Mouse (Mus musculus): ENCODE data around the gene Sbno2.
"Not testable (repeated sequence)": the region's sequence is repeated elsewhere in the genome, so short reads cannot be mapped to it uniquely, and the experiment has no call there.

The Sbno2 gene

DNA sequence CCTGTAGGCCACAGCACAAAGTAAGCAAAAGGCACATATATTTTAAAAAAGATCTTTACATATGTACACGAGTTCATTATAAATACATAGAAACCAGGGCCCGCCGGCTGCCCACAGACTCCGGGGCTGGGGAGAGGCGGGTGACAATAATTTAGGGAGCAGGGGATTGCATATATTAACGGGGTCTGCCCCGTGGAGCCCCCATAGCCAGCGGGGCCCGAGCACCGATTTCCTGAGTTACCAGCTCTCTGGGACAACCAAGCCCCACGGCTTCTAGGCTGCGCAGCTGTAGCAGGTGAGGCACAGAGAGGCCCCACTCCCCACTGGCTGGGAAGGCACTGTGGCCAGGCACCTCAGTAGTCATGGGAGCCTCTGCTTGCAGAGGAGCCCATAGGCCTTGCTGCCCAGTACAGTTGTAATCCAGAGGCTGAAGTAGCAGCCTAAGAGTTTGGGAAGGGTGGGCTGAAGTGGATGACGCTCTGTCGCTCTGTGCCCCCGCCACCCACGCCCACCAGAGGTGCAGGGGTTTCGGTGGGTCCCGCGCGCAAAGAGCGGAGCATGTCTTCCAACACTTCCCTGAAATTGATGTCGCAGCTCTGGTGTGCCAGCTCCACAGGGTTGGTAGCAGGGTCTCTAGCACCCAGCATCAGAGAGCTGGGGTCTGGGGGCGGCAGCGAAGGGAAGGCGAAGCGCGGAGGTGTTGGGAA, 48.2 kb downstream of the Sbno2 start:
- no peak for DNase-seq (ENCODE audit: low spot score)

DNA sequence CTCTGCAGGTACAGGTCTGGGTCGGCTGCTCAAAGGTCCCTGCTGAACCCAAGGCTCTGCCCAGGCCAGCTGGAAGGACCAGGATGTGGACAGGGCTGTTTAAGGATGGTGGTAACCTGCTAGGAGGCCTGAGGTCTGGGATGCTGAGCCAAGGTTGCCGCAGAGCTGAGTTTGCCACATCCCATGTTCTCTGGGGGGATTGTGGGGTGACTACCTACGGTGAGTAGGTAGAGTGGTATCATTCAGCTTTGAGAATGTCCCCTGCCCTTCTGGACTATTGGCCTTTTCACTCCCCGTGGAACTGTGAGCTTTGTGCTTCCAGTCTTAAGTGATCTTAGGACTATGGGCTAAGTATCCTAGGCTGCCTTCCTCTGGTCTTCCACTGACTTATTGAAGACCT, 48.9 kb downstream of the Sbno2 start:
- no peak for DNase-seq (ENCODE audit: low spot score)

DNA sequence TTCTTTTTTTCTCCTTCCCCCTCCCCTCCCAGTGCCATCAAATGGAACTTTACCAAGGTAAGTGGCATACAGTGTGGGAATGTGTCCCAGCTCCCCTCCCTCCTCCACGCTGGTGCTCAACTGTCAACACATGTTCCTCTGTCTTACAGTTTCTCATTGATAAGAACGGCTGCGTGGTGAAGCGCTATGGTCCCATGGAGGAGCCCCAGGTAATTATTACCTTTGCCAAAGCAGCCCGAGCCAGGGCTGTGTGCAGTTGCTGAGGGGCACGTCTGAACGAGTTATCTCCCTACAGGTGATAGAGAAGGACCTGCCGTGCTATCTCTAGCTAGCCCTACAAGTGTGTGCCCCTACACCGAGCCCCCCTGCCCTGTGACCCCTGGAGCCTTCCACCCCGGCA, 49.5 kb downstream of the Sbno2 start:
- DNase-seq (ENCODE audit: low spot score), result no peak

DNA sequence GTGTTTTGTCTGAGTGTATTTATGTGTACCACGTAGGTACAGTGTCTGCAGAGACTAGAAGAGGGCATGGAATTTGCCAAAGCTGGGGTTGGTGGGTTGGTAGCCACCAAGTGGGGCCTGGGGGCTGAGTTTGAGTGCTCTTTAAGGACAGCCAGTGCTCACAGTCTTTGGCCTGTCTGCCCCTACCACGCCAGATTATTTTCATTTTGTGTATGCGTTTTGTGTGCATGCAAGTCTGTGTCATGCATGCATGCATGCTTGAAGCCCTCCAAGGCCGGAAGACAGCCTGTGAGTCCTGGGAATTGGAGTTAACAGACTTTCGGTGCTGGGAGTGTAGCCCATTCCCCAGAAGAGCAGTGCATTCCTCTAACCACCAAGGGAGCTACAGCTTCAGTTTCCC, 50.0 kb downstream of the Sbno2 start:
- no peak for DNase-seq (ENCODE audit: low spot score)

DNA sequence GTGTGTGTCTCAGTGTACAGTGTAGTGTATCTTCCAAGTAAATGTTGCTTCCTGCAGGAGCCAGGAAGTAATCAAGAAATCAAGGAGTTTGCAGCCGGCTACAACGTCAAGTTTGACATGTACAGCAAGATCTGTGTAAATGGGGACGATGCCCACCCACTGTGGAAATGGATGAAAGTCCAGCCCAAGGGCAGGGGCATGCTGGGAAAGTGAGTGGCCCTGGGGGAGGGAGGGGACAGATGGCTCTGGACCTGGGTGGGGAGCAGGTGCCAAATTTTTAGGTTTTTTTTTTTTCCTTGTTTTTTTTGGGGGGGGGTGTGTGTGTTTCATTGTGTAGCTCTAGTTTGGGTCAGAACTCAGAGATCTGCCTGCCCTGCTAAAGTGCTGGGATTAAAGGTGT, 50.5 kb downstream of the Sbno2 start:
- not testable (repeated sequence) for DNase-seq (ENCODE audit: low spot score)

DNA sequence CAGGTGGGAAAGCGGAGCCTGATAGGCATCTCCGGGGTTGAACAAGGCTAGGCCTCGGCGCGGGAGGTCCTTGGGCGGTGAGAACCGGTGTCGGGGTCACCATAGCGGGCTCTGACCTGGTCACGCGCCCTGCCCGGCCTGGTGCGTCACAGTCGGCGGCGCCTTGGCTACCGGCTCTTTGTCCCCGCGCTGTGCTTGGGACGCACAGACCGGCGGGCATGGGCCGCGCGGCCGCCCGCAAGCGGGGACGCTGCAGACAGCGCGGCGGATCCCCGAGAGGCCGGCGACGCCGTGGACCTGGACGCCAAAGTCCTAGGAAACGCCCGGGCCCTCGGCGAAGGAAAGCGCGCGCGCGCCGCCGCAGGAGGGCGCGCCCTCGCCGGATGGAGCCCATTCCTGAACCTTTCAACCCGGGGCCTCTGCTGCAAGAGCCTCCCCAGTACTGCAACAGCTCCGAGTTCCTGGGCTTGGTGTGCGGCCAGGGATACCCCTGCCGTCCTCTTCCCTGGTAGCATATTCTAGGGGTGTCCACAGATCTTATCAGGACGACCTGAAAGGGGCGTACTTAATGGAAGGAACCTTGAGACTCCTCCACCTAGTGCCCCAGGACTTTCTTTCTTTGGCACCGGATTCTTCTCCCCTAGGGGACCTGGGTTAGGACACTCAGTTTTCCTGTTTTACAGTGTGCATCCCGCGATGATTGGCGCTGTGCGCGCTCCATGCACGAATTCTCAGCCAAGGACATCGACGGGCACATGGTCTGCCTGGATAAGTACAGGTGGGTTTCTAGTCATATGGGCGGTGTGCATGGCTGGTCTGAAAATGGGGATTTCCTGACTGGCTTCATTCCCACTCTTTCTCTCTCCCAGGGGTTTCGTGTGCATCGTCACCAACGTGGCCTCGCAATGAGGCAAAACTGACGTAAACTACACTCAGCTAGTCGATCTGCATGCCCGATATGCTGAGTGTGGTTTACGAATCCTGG, 51.2 kb downstream of the Sbno2 start:
- peak; percentile 58 for DNase-seq (ENCODE audit: low spot score)

DNA sequence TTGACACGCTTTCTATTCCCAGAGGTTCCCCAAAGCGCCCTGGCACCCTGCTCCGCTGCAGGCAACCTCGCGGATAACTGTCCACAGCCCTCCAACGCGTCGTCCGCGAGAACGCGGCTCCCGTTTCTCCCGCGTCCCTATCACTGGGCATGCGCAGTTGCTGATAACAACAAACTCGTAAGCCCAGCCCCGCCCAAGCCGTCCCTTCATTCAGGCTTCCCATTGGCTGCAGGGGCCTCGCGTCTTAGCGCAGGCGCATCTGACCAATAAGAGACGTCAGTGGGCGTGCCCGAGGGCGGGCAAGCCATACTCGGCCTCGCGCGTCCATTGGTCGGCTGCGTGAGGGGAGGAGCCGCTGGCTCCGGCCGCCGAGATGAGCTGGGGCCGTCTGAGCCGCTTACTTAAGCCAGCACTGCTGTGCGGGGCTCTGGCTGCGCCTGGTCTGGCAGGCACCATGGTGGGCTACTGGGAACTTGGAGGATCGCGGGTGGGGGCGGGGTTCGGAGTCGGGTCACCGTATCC, 52.1 kb downstream of the Sbno2 start:
- peak; percentile 98 for DNase-seq (ENCODE audit: low spot score)

DNA sequence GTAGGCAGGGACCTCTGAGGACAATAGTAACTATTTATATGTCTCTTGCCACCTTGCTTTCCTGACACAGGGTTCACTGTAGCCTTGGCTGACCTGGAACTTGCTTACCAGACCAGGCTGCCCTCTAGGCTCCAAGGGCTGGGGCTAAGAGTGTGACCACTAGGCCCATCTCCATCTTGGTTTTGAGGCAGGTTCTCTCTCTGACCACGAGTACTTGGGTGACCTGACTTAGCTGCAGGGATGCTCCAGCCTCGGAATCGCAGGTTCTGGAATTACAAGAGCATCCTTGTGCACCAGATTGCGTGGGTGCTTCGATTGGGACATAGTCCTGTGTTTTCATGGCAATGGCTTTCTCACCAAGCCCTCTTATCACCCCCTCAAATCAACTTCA, 53.0 kb downstream of the Sbno2 start:
- DNase-seq (ENCODE audit: low spot score), result no peak

DNA sequence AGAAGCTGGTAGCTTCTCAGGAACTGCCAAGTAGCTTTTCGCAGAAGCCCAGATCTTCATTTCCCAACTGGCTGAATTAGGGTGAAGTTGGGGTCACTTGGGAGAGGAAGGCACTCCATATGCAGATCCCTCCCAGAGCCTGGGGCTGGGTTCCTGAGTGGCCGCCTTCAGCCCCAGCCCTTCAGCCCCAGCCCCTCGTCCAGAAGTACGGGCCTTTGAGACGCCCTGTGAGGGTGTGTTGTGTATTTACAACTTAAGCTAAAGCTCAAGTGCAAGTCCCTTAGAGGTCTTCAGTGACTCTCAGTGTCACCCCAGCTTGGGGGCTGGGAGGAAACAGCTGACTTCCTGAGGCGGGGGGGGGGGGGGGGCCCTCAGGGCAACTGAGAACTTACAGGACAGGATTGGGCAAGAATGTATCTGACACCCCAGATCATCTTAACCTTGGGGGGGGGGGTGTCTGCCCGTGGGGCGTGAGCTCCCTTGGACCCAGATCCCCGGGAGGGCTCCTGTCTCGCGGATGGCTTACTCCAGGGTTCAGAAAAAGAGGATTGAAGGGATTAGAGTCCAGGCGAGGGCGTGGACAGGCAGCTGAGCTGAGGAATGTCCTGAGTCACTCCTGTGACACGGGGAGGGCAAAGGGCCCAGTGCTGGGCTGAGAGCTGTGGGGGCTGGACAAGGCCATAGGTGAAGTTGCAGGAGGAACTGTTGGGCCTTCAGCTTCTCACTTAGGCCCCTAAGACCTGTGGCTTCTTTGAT, 53.6 kb downstream of the Sbno2 start:
- DNase-seq (ENCODE audit: low spot score), result peak; percentile 55

DNA sequence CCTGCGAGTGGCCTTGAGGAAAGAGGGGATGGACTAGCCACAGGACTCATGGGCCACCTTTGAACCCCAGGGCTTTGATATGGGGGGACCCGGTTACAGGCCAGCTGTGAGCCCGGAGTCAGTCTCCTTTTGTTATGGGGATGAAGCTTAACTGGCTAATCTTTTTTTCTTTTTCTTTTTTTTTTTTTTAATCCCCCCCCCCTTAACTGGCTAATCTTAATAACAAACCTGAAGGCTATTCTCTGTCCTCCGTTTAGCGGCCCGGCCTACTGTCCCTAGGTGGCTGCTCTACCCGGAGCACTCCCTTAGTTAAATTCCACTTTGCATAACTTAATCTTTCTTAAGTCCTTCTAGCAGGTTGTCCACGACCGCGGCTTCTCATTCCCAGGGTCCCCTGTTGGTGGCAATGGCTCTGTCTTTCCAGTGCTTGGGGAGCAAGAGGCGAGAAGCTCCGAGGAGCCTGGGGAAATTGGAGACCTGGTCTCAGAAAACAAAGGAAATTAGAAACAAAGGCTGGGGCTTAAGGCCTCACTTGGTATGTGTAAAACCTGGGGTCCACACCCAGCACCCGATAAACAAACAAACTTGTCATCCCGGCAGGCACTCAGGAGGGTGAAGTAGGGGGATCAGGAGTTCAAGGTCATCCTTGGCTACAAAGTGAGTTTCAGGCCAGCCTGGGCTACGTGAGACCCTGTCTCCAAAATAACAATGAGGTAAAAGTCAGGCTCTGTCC, 54.3 kb downstream of the Sbno2 start:
- no peak for DNase-seq (ENCODE audit: low spot score)

DNA sequence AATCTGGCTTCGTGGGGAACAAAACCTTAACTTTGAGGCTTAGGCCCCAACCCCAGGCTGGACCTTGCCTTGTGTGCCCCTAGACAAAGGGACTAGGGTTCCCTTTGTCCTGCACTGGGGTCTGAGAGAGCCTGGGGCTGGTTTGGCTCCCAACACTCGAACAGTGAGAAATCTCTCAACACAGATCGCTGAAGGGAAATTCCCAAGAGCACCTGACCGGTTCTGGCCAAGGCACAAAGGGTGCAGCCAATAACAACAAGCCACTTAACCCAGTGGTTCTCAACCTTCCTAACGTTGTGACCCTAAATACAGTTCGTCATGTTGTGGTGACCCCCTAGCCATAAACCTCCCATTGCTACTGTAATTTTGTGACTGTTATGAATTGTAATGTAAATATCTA, 55.1 kb downstream of the Sbno2 start:
- no peak for DNase-seq (ENCODE audit: low spot score)

DNA sequence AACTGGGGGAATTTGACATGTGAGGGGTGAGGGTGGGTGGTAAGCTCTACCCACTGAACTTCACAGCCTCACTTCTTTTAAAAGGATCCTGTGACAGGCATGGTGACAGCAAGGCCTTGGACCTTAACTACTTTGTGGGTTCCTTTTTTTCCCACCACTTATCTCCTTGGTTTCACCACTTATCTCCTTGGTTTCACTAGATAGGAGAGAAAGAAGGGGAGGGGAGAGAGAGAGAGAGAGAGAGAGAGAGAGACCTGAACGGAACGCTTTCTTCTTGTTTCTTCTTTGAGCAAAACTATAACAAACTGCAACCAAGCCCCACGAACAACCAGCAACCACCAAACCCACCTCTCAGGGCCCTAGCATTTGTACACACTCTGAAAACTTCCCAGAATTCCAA, 56.5 kb downstream of the Sbno2 start:
- no peak for DNase-seq (ENCODE audit: low spot score)

DNA sequence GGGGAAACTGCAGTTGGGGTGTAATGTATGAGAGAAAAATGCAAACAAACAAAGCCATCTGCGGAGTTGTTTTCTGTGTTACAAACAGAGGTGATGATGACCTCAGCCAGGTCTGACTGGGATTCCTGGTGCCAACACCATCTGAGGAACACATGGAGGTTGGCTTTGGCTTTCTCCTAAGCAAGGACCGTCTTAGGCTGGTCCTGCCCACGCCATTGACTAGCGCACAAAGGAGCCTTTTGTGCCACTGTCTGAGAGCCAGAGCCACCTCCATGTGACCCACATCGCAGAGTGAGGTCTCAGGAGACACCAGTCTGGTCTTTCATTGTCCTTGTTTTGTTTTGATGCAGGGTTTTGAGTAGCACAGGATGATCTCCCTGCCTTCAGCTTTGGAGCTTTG, 57.0 kb downstream of the Sbno2 start:
- no peak for DNase-seq (ENCODE audit: low spot score)

DNA sequence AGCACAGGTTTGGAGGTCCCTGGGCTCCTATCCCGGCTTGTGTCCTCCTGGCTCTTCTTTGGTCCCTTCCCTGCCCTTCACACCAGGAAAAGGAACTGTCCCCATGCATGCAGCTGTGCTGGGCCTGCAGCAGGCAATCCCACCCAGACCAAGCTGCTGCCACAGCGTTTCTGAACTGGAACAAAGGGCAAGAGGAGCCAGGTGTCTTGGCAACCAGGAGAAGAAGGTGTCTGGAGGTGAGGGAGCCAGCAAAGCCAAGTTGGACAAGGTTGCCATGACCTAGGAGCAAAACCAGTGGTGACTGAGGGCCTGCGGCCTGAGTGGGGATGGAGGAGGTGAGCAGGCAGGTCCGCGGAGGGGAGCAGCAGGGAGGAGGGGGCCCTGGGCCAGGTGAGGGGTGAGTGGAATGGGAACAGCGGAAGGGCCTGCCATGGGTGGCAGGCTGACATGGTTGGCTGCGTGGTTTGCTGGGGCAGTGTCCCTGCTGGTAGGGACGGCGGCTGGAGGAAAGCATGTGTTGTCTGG, 58.3 kb downstream of the Sbno2 start, which contains the start of gene Gpx4:
TSS of gene Gpx4 (plus strand) at position 126 of the 525 bp plus-strand sequence.
- DNase-seq (ENCODE audit: low spot score), result no peak

DNA sequence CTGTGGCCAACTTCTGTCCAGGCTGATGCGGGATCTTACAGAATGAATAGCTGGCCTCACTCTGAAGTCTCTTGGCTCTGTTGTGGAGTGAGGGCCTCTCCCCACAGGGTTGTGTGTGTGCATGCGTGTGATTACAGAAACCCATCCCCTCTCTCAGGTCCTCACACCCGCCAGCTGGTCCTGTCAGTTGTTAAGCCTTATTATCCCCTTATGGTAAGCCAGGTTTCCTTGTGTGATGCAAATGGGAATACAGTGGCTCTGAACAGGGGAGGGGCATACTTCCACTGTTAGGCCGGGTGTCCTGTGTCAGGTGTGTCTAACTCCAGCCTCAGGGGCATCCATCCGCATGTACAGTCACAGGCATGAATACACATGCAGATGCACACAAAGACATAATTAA, 59.6 kb downstream of the Sbno2 start:
- no peak for DNase-seq (ENCODE audit: low spot score)

DNA sequence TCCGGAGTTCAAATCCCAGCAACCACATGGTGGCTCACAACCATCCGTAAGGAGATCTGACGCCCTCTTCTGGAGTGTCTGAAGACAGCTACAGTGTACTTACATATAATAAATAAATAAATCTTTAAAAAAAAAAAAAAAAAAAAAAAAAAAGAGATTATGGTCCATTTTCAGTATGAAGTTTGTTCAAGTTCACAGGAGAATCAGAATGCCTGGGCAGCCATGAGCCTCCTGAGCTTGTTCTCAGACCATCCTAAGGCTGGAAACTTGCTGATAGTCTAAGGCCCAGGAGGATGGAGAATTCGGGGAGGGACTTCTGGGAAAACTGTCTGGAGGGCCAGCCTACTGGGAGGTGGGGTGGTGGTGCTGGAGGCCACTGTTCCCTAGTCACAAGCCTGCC, 60.0 kb downstream of the Sbno2 start:
- not testable (repeated sequence) for DNase-seq (ENCODE audit: low spot score)

DNA sequence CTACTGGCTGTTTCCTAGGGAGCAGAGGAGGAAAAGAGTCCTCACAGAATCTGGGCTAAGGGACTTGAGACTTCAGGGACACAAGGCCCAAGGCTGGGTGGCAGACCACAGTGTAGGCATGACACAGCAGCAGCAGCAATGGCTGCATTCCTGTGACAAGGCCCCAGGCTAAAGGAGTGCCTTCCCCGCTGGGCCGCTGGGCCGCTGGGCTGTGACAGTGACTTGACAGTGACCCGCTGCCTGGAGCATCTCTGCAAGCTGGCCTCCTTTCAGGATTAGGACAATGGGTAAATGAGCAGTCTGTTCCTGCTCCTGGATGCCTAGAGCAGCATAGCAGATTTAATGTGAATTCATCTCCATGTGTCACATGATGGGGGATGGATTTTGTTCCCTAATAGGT, 61.3 kb downstream of the Sbno2 start:
- no peak for DNase-seq (ENCODE audit: low spot score)

DNA sequence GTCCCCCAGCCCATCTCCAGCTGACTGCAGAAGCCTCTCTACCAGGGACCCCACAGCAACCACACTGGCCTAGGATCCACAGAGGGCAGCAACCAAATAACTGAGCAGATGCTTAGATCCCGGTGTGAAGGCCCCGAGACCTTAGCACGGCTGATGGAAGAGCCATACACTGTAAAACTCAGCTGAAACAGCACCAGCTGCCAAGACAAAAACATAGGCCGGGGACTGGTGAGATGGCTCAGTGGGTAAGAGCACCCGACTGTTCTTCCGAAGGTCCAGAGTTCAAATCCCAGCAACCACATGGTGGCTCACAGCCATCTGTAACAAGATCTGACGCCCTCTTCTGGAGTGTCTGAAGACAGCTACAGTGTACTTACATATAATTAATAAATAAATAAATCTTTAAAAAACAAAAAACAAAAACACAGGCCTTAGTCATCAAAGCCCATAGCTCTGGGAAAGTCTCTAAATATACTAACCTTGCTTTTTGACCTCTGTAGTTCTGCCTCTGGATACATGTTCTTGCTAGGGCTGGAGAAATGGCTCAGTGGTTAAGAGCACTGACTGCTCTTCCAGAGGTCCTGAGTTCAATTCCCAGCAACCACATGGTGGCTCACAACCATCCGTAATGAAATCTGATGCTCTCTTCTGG, 63.8 kb downstream of the Sbno2 start:
- not testable (repeated sequence) for DNase-seq (ENCODE audit: low spot score)

DNA sequence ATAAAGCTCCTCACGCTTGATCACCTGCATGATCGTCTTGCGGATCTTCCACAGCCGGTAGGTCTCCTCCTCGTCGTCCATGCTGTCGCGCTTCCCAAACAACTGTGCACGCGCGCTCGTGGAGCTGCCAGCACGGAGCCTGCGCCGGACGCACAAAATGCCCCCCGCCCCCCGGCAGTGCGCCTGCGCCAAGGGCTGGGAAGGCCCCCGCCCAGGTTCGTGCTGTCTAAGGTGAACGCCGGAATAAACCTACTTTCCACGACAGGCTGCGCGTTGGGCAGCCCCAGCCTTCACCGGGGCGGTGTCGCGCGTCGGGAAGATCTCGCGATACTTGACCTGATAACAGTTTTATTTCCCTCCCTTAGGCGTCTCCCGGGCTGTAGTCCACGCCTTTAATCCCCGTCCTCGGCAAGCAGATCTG, 65.8 kb downstream of the Sbno2 start, which contains the start of gene Polr2e:
TSS of gene Polr2e (minus strand) at position 237 of the 421 bp plus-strand sequence.
- DNase-seq (ENCODE audit: low spot score), result peak; percentile 96

DNA sequence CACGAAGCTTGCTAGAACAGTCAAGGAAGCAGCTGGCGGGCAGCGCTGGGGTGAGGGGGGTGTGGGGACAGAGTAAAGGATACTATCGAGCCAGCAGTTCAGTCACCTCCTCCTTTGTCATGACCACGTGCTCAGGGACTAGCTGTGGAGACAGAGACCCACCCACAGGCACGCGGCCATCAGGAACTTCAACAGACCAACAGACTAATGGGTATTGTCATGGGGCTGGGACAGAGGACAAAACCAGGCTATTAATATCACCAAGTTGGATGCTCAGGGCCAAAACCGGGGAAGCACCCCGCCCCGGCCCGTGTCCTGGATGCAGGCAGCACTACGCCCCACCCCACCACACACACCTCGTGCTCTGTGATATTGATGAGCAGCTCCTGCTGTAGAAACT, 68.5 kb downstream of the Sbno2 start:
- DNase-seq (ENCODE audit: low spot score), result no peak

DNA sequence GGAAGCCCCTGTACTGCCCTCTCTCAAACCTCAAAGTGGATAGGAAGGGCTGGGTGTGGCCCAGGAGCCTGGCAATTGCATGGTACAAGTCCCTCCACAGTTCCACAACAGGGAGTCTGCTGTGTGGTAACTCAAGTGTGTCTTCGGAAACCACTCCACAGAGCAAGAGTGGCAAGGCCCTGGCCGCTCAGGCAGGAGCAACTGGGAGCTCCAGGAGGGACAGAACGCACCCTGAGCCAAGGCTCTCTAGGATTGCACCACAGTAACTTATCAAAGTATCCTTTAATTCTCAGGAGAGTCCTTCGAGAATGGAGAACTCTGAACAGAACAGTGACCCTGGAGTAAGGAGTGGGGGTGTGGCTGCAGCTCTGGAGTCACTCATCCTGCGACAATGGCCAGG, 69.7 kb downstream of the Sbno2 start:
- DNase-seq (ENCODE audit: low spot score), result no peak

Measured in urinary bladder, postnatal 25 days (tissue).